Mouse (Mus musculus) left cerebral cortex, adult 11 months (tissue): ENCODE measurements around the gene Pfkfb3.
A peak's percentile ranks its signal among the peaks of the same experiment; 100 is the strongest.

ENCODE experiments used
- DNase-seq: peaks from one replicate; pipeline ENCODE4 v3.0.0; 2022; ENCODE audit warnings: low spot score

Gene Pfkfb3

GRCm38 (mm10) chr2:11428621-11429020 lies 125.3 kb downstream of the Pfkfb3 start:
- DNase-seq: no peak

GRCm38 (mm10) chr2:11427596-11427995 lies 126.3 kb downstream of the Pfkfb3 start:
- no peak for DNase-seq

GRCm38 (mm10) chr2:11426379-11426778 lies 127.5 kb downstream of the Pfkfb3 start:
- DNase-seq: no peak

- no peak for DNase-seq
Measured at GRCm38 (mm10) chr2:11425421-11426131, 128.3 kb downstream of the Pfkfb3 start.

GRCm38 (mm10) chr2:11424252-11424651 lies 129.6 kb downstream of the Pfkfb3 start:
- no peak for DNase-seq

GRCm38 (mm10) chr2:11423421-11423820 lies 130.5 kb downstream of the Pfkfb3 start:
- peak; percentile 31 for DNase-seq

- no peak for DNase-seq
Measured at GRCm38 (mm10) chr2:11422384-11422783, 131.5 kb downstream of the Pfkfb3 start.
